Mouse (Mus musculus) adrenal gland (tissue): ENCODE measurements around the gene Zbtb32.

ENCODE experiments used
- intact Hi-C: fragments of 180-260 bp; cut with DNase I; formaldehyde crosslinking; loops from one replicate; pipeline ENCODE4 v1.15.1; 2025
- microRNA-seq, 2 experiments: library from miRNA; unstranded; fragments of <30 nt; microRNA quantifications; one replicate each; pipeline ENCODE4; 2019

Zbtb32 gene

DNA sequence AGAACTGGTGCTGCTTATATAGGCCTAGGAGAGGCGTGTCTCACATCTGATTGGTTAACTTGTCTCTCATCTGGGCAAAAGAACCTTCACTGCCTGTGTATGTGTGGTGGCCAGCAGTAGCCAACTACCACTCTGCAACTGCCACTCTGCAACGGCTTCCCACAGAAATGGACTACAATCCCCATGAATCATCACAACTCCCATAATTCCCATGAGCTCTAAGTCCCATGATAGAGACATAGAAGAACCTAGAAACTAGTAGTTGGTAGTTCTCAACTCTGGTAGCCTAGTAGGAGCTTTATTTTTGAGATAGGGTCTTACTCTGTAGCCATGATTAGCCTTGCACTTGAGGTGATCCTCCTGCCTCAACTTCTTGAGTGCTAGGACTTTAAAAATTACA, 48.8 kb downstream of the Zbtb32 start:
- intact Hi-C loops = no loop called here

DNA sequence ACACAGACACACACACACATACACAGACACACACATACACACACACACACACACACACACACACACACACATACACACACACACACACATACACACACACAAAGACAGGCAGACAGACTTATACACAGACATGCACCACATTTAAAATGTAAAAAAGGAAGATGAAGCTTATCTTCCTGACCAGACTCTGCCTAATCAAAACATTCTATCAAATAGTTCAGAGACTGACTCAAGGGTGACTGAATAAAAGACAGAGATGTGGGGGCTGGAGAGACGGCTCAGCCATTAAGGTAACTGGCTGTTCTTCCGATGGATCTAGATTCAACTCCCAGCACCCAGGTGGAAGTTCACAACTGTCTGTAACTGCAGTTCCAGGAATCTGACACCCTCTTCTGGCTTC, 54.4 kb downstream of the Zbtb32 start:
- intact Hi-C loops = no loop called here

DNA sequence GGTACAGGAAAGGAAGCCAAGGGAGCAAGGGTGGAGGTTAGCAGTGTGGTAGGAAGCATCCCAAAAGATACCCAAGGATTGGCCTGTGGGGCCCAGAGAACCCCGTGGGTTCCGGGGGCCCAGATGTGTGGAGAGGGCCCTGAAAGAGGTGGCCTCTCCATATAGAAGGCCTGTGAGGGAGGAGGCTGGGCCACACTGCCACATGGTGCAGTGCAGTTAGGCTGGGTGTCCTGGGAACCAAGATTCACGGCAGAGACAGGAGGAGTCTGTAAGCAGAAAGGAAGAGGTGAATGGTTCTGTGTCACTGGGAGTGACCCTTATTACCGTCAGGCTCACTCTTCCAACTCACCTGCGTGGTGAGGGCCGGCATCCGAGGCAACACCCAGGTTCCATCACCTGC, 58.1 kb downstream of the Zbtb32 start:
- intact Hi-C loops = no loop called here

Small RNA genes lying within 50 kb of the gene (microRNA-seq; reads per million reads assigned to microRNA genes)
- 0.80 to 1.4 reads per million in 2 experiments for gene Gm38670
- 0 to 0.37 reads per million in 2 experiments for gene Mir3569
